Mouse (Mus musculus) thymus, adult 2 months (tissue): ENCODE data around the gene Dyrk1a. TPM values are rescaled to one million over a fixed set of nuclear protein-coding genes. Genes with fewer than 3 reads are reported as not detected.

Source experiments
- DNase-seq: peaks from one replicate; pipeline ENCODE4 v3.0.0; 2021
- H3K27ac ChIP-seq: fragments of 200-500 bp; 2 replicates; pipeline ENCODE4 v1.5.1; 2012; ENCODE audit warnings: low read length, control low read depth; ENCODE audit not compliant: control insufficient read depth, insufficient read depth
- H3K27me3 ChIP-seq: fragments of 200-500 bp; 2 replicates; pipeline ENCODE4 v1.6.1; 2012; ENCODE audit warnings: mild to moderate bottlenecking, low read length, moderate library complexity, mixed read lengths; ENCODE audit not compliant: control insufficient read depth, insufficient read depth
- H3K36me3 ChIP-seq: fragments of 200-500 bp; 2 replicates; pipeline ENCODE4 v1.6.1; 2012; ENCODE audit warnings: mild to moderate bottlenecking, low read length, moderate library complexity; ENCODE audit not compliant: control insufficient read depth, insufficient read depth
- H3K4me1 ChIP-seq: fragments of 200-500 bp; replicated peaks from 2 replicates; pipeline ENCODE4 v1.6.1; 2012; ENCODE audit warnings: low read length; ENCODE audit not compliant: control insufficient read depth, insufficient read depth
- H3K4me3 ChIP-seq: fragments of 200-500 bp; 2 replicates; pipeline ENCODE4 v1.5.1; 2012; ENCODE audit warnings: mild to moderate bottlenecking, low read length, control low read depth, moderate library complexity; ENCODE audit not compliant: control insufficient read depth, insufficient read depth
- CTCF ChIP-seq: fragments of 200-500 bp; IDR thresholded peaks from 2 replicates; pipeline ENCODE4 v1.5.1; 2012; ENCODE audit warnings: mild to moderate bottlenecking, control low read depth, low read length, moderate library complexity, borderline replicate concordance; ENCODE audit not compliant: control insufficient read depth, poor library complexity, insufficient read depth; ENCODE audit errors: extremely low read depth
- POLR2A ChIP-seq: fragments of 200-500 bp; IDR thresholded peaks from 2 replicates; pipeline ENCODE4 v1.6.1; 2012; ENCODE audit warnings: mild to moderate bottlenecking, low read length, control low read depth, moderate library complexity; ENCODE audit not compliant: control insufficient read depth, poor library complexity, insufficient read depth; ENCODE audit errors: extremely low read depth
- WGBS: fragments of 180-500 bp; shearing (Covaris S2); methylation state at CpG from one replicate; pipeline ENCODE4 v1.1.7; 2018; 5-methylcytosine and 5-hydroxymethylcytosine counted together
- polyA plus RNA-seq: library from polyadenylated mRNA; depleted of rRNA; stranded (reverse); fragments of >200 nt; gene quantifications from 2 replicates; pipeline ENCODE4 v1.2.3, GENCODE M21; 2012

Dyrk1a gene
- polyA plus RNA-seq, 1 experiment, result 78.4 TPM

GRCm38 (mm10) chr16:94619301-94619700, 49.5 kb downstream of the Dyrk1a start:
- 97% methylated on average over 5 of the region's 5 CpGs for WGBS
- Histone ChIP-seq H3K4me3 (no peak overlapping the region), H3K27me3 (no peaks in the 10 kb centered on the region), H3K4me1 (no peaks in the 10 kb centered on the region), H3K27ac (no peak overlapping the region), H3K36me3 (peaks cover 5% of the 10 kb centered on the region; the same call in 1 of the 2 replicates)
- TF ChIP-seq CTCF, result no peak
- no peak for TF ChIP-seq POLR2A
- no peak for DNase-seq

GRCm38 (mm10) chr16:94624871-94625270, 55.1 kb downstream of the Dyrk1a start:
- H3K36me3 ChIP-seq, result peaks cover 5% of the 10 kb centered on the region; the same call in 1 of the 2 replicates
- H3K27ac ChIP-seq, result no peak overlapping the region
- no peak for TF ChIP-seq CTCF
- TF ChIP-seq POLR2A, result no peak
- H3K4me3 ChIP-seq, result no peak overlapping the region
- H3K27me3 ChIP-seq, result no peaks in the 10 kb centered on the region
- WGBS, result 62% methylated on average over 4 of the region's 4 CpGs
- H3K4me1 ChIP-seq, result peaks cover 10% of the 10 kb centered on the region
- DNase-seq, result no peak

DNA sequence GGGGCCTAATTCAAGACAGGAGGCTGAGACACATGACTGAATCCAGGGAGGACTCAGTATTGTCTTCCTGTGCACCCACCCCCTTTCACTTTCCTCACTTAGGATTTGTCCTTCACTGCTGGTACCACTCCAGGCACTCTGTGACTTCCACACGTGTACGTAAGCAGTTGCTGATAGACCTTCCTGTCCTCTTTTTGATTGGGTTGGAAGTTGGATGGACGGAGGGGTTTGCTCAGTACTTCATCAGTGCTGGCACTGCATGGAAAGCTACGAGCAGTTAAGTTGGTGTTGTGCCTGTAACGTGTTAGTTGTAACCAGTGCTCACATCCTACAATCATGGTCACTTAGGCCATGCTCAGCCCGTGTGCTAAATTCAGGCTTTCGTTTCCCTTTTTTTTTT, 55.8 kb downstream of the Dyrk1a start:
- TF ChIP-seq POLR2A, result no peak
- no peak for TF ChIP-seq CTCF
- Histone ChIP-seq H3K36me3 (no peaks in the 10 kb centered on the region), H3K27me3 (no peaks in the 10 kb centered on the region), H3K4me3 (no peak overlapping the region), H3K27ac (no peak overlapping the region), H3K4me1 (peaks cover 10% of the 10 kb centered on the region)
- 93% methylated on average over 7 of the region's 7 CpGs for WGBS
- no peak for DNase-seq

- Histone ChIP-seq H3K4me3 (no peak overlapping the region), H3K27ac (no peak overlapping the region), H3K27me3 (no peaks in the 10 kb centered on the region), H3K36me3 (no peaks in the 10 kb centered on the region), H3K4me1 (peaks cover 10% of the 10 kb centered on the region)
- TF ChIP-seq POLR2A (no peak), CTCF (no peak)
- no peak for DNase-seq
- 45% methylated on average over 5 of the region's 5 CpGs for WGBS
These were observed 57.9 kb downstream of the Dyrk1a start for GRCm38 (mm10) chr16:94627736-94628135.

GRCm38 (mm10) chr16:94628976-94629729, 59.3 kb downstream of the Dyrk1a start:
- Histone ChIP-seq H3K4me1 (peaks cover 13% of the 10 kb centered on the region), H3K27me3 (no peaks in the 10 kb centered on the region; the same call in 1 of the 2 replicates), H3K27ac (no peak overlapping the region), H3K36me3 (no peaks in the 10 kb centered on the region), H3K4me3 (no peak overlapping the region)
- DNase-seq, result no peak
- TF ChIP-seq POLR2A (no peak), CTCF (no peak)
- 62% methylated on average over 9 of the region's 9 CpGs for WGBS

- H3K27ac ChIP-seq, result no peak overlapping the region
- DNase-seq, result peak; percentile 43
These were observed 62.2 kb downstream of the Dyrk1a start for GRCm38 (mm10) chr16:94631984-94632383.

GRCm38 (mm10) chr16:94632424-94632963, 62.7 kb downstream of the Dyrk1a start:
- H3K4me3 ChIP-seq, result no peak overlapping the region
- H3K36me3 ChIP-seq, result no peaks in the 10 kb centered on the region
- no peaks in the 10 kb centered on the region; the same call in 1 of the 2 replicates for H3K27me3 ChIP-seq
- no peak overlapping the region for H3K27ac ChIP-seq
- 80% methylated on average over 6 of the region's 6 CpGs for WGBS
- DNase-seq, result no peak
- no peak for TF ChIP-seq POLR2A
- TF ChIP-seq CTCF, result no peak
- H3K4me1 ChIP-seq, result peaks cover 8% of the 10 kb centered on the region

More at GRCm38 (mm10) chr16:94631984-94632383, 62.2 kb downstream of the Dyrk1a start:
- Histone ChIP-seq H3K36me3 (no peaks in the 10 kb centered on the region), H3K4me1 (peaks cover 10% of the 10 kb centered on the region), H3K4me3 (no peak overlapping the region), H3K27me3 (no peaks in the 10 kb centered on the region; the same call in 1 of the 2 replicates)
- WGBS, result 17% methylated on average over 5 of the region's 5 CpGs
- TF ChIP-seq CTCF (no peak), POLR2A (no peak)
